Mouse (Mus musculus): ENCODE measurements at regions not wholly inside any gene's neighbourhood (a gene's known extent, or its start where the extent isn't known, plus 50 kb on each side); places are given as distances from the start of the nearest gene placed in this dataset.

DNA sequence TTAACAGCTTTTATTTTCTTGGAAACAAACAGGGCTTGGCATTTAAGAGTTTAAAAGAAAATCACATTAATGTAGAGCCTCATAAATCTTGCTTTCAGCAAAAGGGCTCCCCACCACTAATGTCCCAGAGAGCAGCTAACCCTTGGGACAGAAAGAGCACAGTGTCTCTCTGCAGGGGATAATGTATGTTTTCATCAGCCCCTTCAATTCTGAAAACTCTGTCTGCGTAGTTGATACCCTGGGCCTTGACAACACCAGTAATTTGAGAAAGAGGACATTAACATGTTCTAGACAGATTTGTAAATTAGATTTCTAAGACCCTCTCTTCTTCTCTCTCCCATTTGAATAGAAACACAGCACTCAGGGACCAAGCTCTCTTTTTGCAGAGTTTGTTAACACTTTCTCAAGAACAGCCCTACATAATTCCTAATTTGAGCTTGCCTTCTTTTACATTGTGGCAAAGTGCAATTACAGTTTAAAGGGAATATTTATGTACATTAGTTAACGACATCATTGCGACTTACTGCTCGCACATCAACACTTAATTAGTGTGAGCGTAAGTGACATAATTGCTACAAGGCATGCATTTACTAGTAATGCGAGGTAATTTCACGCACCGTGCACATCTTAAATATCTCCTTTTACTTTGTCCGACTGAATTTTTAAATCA is 444.7 kb downstream of the Psat1 start:
- no peaks in the 10 kb centered on the region for H3K9me3 ChIP-seq
- no peaks in the 10 kb centered on the region for H3K36me3 ChIP-seq
- H3K27me3 ChIP-seq, result peaks cover 8% of the 10 kb centered on the region
- H3K4me3 ChIP-seq, result no peak overlapping the region
- ATAC-seq (ENCODE audit: low FRiP score, low read depth), result no peak
- 14% methylated on average over 9 of the region's 9 CpGs for WGBS
- H3K27ac ChIP-seq, result no peak overlapping the region
- H3K9ac ChIP-seq, result no peak overlapping the region
- H3K4me1 ChIP-seq, result no peaks in the 10 kb centered on the region
- H3K4me2 ChIP-seq (replicated peaks), result no peak overlapping the region

- Histone ChIP-seq H3K27me3 (no peaks in the 10 kb centered on the region), H3K36me3 (no peaks in the 10 kb centered on the region), H3K9me3 (no peaks in the 10 kb centered on the region), H3K27ac (no peak overlapping the region), H3K4me2 (replicated peaks) (no peak overlapping the region), H3K4me3 (no peak overlapping the region), H3K9ac (no peak overlapping the region), H3K4me1 (no peaks in the 10 kb centered on the region)
- no peak for ATAC-seq (ENCODE audit: low FRiP score, low read depth)
- 92% methylated on average over 1 of the region's 1 CpGs for WGBS
Measured at GRCm38 (mm10) chr19:15495532-15495931, 451.6 kb downstream of the Psat1 start.

GRCm38 (mm10) chr19:15487576-15487975 is 459.6 kb downstream of the Psat1 start:
- no peak overlapping the region for H3K4me2 ChIP-seq (replicated peaks)

DNA sequence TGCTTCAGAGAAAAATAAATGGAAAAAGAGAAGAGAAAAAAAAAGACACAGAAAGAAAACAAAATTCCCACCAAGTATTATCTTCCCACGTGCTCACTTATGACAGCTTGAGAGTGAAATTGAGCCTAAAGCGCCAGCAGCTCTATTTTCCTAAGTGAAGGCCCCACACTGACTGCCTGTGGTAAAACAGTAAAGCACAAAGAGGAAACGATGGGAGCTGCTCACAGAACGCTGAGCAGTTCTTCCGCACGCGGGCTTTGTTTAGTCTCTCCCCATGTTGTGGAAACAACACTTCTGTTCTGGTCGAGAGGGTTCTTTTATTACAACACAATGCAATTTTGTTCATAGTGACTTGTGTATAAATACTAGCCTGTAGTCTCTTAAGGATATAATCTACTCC is 465.5 kb downstream of the Psat1 start:
- WGBS, result 50% methylated on average over 8 of the region's 8 CpGs
- Histone ChIP-seq H3K27me3 (no peaks in the 10 kb centered on the region), H3K9me3 (no peaks in the 10 kb centered on the region), H3K27ac (no peak overlapping the region), H3K9ac (no peak overlapping the region), H3K4me2 (replicated peaks) (no peak overlapping the region), H3K4me3 (no peak overlapping the region), H3K4me1 (no peaks in the 10 kb centered on the region), H3K36me3 (no peaks in the 10 kb centered on the region)
- no peak for ATAC-seq (ENCODE audit: low FRiP score, low read depth)

More at GRCm38 (mm10) chr19:15487576-15487975, 459.6 kb downstream of the Psat1 start:
- no peaks in the 10 kb centered on the region for H3K9me3 ChIP-seq
- no peak for ATAC-seq (ENCODE audit: low FRiP score, low read depth)
- no peaks in the 10 kb centered on the region for H3K36me3 ChIP-seq
- H3K27ac ChIP-seq, result no peak overlapping the region
- no peaks in the 10 kb centered on the region for H3K4me1 ChIP-seq
- no peak overlapping the region for H3K4me3 ChIP-seq
- no peak overlapping the region for H3K9ac ChIP-seq
- H3K27me3 ChIP-seq, result no peaks in the 10 kb centered on the region
- 87% methylated on average over 5 of the region's 5 CpGs for WGBS

- H3K9ac ChIP-seq, result no peak overlapping the region
- H3K4me3 ChIP-seq, result no peak overlapping the region
- no peak for ATAC-seq (ENCODE audit: low FRiP score, low read depth)
- no peak overlapping the region for H3K4me2 ChIP-seq (replicated peaks)
- no peaks in the 10 kb centered on the region for H3K9me3 ChIP-seq
- H3K27ac ChIP-seq, result no peak overlapping the region
- no peaks in the 10 kb centered on the region for H3K4me1 ChIP-seq
- H3K27me3 ChIP-seq, result 0 out of 2 replicates have a peak, but pooled peaks cover 3% of the 10 kb centered on the region
- H3K36me3 ChIP-seq, result no peaks in the 10 kb centered on the region
- 79% methylated on average over 10 of the region's 10 CpGs for WGBS
Measured at GRCm38 (mm10) chr19:15469541-15469940, 477.6 kb downstream of the Psat1 start.

DNA sequence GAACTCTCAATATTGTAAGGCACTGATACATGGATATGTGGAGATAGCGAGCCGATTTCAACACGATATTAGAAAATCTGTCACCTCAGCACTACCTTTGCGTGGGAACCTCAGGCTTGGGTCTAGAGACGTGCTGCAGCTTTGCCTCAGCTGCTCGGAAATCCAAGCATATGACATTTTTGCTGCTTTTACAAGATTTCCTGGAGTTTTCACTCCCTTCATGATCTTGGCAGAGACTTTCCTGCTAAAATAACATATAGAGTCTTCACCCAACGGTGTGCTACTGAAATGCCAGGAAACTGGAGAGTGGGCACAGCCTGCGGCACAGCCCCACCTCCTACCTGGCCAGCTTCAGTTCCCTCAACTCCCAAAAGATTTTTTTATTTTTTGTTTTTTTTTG is 480.4 kb downstream of the Psat1 start:
- whole genome bisulfite sequencing, result 77% methylated on average over 8 of the region's 8 CpGs
- no peak for ATAC-seq (ENCODE audit: low FRiP score, low read depth)
- H3K36me3 ChIP-seq, result no peaks in the 10 kb centered on the region

GRCm38 (mm10) chr19:15465063-15465760 is 481.9 kb downstream of the Psat1 start:
- H3K27me3 ChIP-seq, result 0 out of 2 replicates have a peak, but pooled peaks cover 3% of the 10 kb centered on the region
- WGBS, result 14% methylated on average over 9 of the region's 9 CpGs
- no peak overlapping the region for H3K9ac ChIP-seq
- no peaks in the 10 kb centered on the region for H3K9me3 ChIP-seq
- no peaks in the 10 kb centered on the region for H3K36me3 ChIP-seq
- ATAC-seq (ENCODE audit: low FRiP score, low read depth), result no peak
- no peak overlapping the region for H3K27ac ChIP-seq
- H3K4me1 ChIP-seq, result no peaks in the 10 kb centered on the region
- no peak overlapping the region for H3K4me3 ChIP-seq
- no peak overlapping the region for H3K4me2 ChIP-seq (replicated peaks)

More for the DNA sequence above, 480.4 kb downstream of the Psat1 start:
- H3K9me3 ChIP-seq, result no peaks in the 10 kb centered on the region
- H3K4me2 ChIP-seq (replicated peaks), result no peak overlapping the region
- H3K27ac ChIP-seq, result no peak overlapping the region
- H3K4me3 ChIP-seq, result no peak overlapping the region
- H3K27me3 ChIP-seq, result 0 out of 2 replicates have a peak, but pooled peaks cover 3% of the 10 kb centered on the region
- H3K9ac ChIP-seq, result no peak overlapping the region
- H3K4me1 ChIP-seq, result no peaks in the 10 kb centered on the region

DNA sequence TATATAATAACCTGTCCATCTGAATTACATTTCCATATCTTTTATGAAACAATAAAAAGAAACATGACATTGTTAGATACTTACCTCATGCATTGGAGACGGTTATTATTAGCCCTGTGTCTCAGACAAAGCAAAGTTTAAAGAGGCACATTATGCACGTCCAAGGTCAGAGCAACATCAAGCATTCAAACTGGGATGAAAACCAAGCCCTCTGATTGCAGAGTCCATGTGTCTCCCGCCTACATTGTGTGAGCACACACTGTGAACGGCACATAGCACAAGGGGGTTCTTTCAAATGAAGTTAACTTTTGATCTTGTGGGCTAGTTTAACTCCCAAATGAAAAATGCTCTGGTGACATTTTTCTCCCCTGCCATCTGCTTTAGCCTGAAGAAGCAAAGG is 489.3 kb downstream of the Psat1 start:
- Histone ChIP-seq H3K9ac (no peak overlapping the region), H3K36me3 (no peaks in the 10 kb centered on the region), H3K27me3 (no peaks in the 10 kb centered on the region), H3K4me2 (replicated peaks) (no peak overlapping the region), H3K9me3 (no peaks in the 10 kb centered on the region), H3K27ac (no peak overlapping the region), H3K4me3 (no peak overlapping the region), H3K4me1 (no peaks in the 10 kb centered on the region)
- no peak for ATAC-seq (ENCODE audit: low FRiP score, low read depth)
- 56% methylated on average over 4 of the region's 4 CpGs for WGBS

DNA sequence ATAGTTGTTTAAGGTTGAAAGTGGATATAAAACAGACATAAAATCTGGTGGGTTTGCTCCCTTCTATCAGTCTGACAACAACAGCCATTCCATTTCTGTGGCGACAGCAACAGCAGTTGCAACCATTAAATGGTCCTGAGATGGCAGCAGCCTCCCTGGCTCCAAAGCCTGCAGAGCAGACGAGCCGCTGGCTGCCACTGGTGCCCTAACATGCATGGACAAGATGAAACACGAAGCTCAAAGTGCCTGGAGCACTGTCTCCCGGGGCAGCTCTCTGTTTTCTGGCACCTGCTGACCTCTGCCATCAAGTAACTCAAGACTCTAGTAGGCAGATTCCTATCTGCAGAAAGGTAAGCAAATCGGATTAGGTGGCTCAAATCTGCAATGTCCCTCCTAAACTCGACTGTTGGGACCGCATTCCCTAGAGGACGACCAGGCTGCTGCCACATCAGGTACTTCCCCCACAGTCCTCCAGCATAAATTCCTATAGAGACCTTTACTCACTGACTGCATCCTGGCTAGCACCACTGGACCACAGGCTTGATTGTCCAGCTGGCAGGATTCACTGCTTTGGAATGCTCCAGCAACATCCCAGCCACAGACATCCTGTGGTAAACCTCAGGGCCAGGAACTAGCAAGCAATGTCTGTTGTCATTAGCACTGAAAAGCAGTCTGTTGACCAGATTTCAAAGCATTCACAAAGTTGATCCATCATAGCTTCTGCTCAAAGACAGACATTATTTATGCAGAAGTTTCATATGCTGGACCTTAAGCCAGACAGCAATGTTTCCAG is 490.0 kb downstream of the Psat1 start:
- H3K4me1 ChIP-seq, result no peaks in the 10 kb centered on the region
- ATAC-seq (ENCODE audit: low FRiP score, low read depth), result no peak
- WGBS, result 35% methylated on average over 9 of the region's 9 CpGs

GRCm38 (mm10) chr19:15448989-15449388 is 498.1 kb downstream of the Psat1 start:
- Histone ChIP-seq H3K4me1 (no peaks in the 10 kb centered on the region), H3K9me3 (no peaks in the 10 kb centered on the region), H3K36me3 (no peaks in the 10 kb centered on the region), H3K27ac (no peak overlapping the region), H3K4me3 (no peak overlapping the region), H3K4me2 (replicated peaks) (no peak overlapping the region), H3K27me3 (no peaks in the 10 kb centered on the region), H3K9ac (no peak overlapping the region)
- ATAC-seq (ENCODE audit: low FRiP score, low read depth), result no peak
- 66% methylated on average over 5 of the region's 5 CpGs for WGBS

More for the DNA sequence above, 490.0 kb downstream of the Psat1 start:
- H3K9ac ChIP-seq, result no peak overlapping the region
- H3K36me3 ChIP-seq, result no peaks in the 10 kb centered on the region
- no peak overlapping the region for H3K27ac ChIP-seq
- no peak overlapping the region for H3K4me3 ChIP-seq
- no peaks in the 10 kb centered on the region for H3K9me3 ChIP-seq
- H3K27me3 ChIP-seq, result no peaks in the 10 kb centered on the region
- no peak overlapping the region for H3K4me2 ChIP-seq (replicated peaks)

- Histone ChIP-seq H3K27ac (no peak overlapping the region), H3K4me2 (replicated peaks) (no peak overlapping the region), H3K4me1 (no peaks in the 10 kb centered on the region), H3K9ac (no peak overlapping the region), H3K4me3 (no peak overlapping the region), H3K36me3 (no peaks in the 10 kb centered on the region), H3K27me3 (no peaks in the 10 kb centered on the region), H3K9me3 (no peaks in the 10 kb centered on the region)
- no peak for ATAC-seq (ENCODE audit: low FRiP score, low read depth)
- WGBS, result 83% methylated on average over 5 of the region's 5 CpGs
Measured at GRCm38 (mm10) chr19:15431798-15432197, 515.3 kb downstream of the Psat1 start.

DNA sequence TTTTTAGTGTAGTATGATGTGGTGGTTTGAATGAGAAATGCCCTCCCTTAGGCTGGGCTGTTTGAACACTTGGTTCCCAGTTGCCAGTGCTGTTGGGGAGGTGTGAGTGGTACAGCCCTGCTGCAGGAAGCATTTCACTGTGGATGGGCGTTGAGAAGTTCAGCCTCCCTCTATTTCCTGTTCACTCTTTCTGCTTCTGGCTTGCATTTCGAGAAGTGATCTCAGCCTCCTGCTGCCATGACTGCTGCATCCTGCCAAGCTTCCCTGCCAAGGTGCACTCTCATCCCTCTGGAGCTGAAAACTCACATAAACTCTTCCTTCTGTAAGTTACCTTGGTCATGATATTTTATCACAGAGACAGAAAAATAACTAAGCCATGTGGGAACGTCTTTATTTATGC is 525.8 kb downstream of the Psat1 start:
- Histone ChIP-seq H3K4me2 (replicated peaks) (no peak overlapping the region), H3K4me1 (no peaks in the 10 kb centered on the region), H3K4me3 (no peak overlapping the region), H3K36me3 (no peaks in the 10 kb centered on the region), H3K9me3 (no peaks in the 10 kb centered on the region), H3K27ac (no peak overlapping the region), H3K9ac (no peak overlapping the region), H3K27me3 (no peaks in the 10 kb centered on the region)
- WGBS, result 43% methylated on average over 3 of the region's 3 CpGs
- no peak for ATAC-seq (ENCODE audit: low FRiP score, low read depth)

Measured in limb, embryonic 13.5 days (tissue).